Mouse (Mus musculus) B cell, adult 67 days (primary cell): ENCODE data around the gene Sema6b. TPM values are rescaled to one million over a fixed set of nuclear protein-coding genes. Genes with fewer than 3 reads are reported as not detected.

Experiments used
- total RNA-seq, 2 experiments: library from RNA; stranded (reverse); gene quantifications; 4 replicates each; pipeline ENCODE4 v1.2.4; 2023

Sema6b gene
- under 1 TPM; 0.87 to 0.92 TPM for total RNA-seq

DNA sequence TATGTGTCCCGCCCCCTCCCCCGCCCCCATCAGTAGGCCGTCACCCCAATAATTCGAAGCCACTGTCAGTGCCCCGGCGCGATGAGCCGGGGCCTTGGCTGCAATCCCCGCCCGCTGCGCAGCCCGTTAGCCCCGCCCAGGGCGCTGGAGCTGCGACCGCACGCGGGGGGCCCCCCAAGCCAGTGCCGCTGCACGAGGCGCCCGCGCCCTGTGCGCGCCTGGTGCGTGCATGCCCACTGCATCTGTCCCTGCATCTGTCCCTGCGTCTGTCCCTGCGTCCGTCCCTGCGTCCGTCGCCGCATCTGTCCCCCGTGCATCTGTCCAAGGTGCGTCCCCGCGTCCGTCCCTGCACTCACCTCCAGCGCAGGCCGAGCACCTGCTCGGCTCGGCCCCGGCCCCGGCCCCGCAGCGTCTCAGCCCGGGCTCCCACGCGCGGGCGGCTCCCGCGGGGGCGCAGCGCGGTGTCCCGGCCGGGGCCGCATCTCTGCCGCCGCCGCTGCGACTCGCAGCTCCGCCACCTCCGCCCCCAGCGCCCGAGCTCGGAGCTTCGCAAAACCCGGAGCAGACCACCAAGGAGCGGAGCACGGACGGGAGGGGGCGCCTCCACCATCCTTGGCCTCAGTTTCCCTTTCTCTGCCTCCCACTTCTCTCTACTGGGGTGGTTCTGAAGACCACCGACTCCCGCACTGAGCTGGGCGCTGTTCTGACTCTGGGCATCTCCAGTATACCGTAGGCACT lies at the start of gene Sema6b:
Gene Sema6b (minus strand): TSS at position 486 of the 738 bp plus-strand sequence.

DNA sequence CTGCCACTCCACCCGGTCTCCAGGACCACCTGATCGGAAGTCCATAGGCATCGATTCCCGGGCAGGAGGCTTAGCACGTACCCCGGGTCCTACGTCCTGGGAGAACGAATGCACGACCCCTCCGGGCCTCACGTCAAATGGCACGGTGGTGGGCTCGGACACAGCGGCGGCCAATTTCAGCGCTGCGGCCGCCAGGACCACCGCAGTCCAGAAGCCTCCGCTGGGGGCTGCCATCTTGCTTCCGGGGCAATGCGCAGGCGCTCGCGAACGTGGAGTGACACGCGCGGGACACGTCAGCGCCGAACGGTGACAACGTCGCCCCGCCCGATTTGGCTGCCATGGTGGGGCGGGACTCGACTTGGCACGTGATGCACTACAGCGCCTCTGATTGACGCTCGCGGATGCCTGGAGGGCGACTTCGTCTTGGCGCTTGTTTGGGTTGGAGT lies 43.5 kb upstream of the Sema6b start, which contains the start of gene Mydgf:
Gene Mydgf (minus strand): TSS at position 263 of the 446 bp plus-strand sequence.

DNA sequence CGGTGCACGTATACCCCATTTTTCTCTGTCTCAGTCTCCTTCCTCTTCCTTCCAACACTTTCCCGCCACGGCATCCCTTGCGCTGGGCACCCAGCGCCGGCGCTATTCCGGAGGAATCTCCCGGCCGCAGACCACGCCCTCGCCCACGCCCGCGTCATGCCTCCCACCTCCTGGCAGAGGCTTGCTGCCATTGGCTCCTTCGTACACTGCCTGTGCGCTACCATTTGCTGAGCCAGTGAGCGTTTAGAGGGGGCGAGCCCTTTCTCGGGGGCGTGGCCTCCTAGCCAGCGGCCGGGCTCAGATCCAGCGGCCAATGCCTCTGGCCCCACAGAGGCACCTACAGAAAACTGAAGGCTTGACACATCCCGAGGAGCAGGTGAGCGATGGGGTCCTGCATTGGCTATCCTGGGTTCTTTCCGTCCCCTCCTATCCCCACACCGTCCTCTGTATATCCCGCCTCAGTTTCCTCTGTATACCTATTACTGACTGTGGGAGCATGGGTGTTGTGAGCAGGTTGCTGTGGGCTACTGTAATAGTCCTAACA lies 22.2 kb upstream of the Sema6b start, which contains the start of gene Tnfaip8l1:
Gene Tnfaip8l1 (plus strand): TSS at position 247 of the 544 bp plus-strand sequence.

DNA sequence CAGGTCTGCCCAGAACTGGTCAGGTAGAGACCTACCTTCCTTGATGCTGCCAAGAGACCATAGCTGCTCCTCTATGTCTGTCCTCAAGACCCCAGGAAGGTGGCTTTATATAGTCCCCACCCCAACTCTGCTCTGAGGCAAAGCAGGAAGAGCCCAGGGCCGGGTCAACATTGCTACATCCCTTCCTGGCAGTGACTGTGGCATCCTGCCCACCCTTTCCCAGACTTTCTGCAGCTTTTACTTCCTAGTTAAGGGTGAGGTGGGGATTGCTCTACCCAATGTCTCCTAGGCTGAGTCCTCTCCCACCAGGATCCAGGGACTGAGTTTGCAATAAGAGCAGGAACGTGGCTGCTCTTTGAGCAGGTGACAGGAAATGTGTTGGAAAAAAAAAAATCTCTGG lies 18.3 kb downstream of the Sema6b start, which contains the start of gene Lrg1:
Gene Lrg1 (minus strand): TSS at position 176 of the 400 bp plus-strand sequence.

DNA sequence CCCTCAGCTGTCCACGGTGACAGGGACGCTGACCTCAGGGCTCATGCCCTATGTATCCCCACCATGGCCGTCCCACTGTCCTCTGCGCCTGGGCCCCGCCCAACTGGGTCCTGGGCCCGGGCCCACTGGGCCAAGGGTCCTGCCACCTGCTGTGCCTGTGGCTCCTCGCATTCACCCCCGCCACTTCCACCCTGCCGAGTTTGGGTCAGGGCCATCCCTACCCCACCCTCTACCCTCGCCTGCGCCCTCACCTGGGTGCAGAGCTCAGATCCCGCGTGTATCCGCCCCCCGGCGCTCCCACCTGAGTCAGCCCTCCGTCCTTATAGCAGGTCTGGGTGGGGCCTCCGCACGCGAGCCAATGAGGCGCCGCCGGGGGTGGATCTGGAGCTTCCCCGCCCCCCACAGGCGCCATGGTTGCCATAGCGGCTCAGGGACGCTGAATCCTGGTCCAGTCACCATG lies 22.9 kb downstream of the Sema6b start, which contains the start of gene Plin5:
Gene Plin5 (minus strand): TSS at position 346 of the 460 bp plus-strand sequence.

DNA sequence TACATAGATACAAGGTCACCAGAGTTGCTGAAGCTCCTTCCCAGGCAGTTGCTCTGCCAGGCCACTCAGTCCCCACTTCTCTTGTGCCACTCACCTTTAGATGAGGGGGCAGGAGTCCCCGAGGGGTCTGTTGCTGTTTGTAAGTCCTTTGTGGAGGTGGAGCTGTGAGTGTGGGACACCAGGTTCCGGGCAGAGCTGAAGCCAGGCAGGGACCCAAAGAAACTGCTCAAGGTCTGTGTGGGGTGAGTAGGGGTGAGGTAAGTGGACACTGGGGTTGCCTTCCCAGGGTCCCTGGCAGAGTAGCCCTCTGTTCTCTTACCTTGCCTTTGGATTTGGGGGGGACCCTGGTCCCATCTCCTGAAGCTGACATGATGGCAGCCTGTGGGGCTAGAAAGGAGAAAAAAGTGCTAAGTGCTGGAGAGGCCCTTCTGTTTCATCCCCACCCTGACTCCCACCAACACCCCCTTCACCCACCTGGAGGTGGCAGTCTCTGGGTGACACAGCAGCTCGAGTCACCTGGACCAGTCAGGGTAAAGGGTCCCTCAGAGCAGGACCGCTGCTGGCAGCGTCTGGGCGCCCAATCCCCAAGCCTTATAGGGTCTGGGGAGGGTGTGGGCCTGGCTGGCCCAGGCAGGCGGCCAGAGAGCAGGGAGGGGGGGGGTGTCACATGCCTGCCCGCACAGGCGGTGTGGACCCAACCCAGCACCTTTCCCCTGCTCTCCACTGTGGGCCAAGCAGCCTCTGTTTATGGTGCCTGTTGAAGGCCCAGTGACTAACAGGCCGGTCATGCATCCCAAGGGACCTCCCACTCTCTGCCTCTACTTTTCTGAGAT lies 30.7 kb downstream of the Sema6b start, which contains the start of gene Plin4:
Gene Plin4 (minus strand): TSS at position 585 of the 833 bp plus-strand sequence.

DNA sequence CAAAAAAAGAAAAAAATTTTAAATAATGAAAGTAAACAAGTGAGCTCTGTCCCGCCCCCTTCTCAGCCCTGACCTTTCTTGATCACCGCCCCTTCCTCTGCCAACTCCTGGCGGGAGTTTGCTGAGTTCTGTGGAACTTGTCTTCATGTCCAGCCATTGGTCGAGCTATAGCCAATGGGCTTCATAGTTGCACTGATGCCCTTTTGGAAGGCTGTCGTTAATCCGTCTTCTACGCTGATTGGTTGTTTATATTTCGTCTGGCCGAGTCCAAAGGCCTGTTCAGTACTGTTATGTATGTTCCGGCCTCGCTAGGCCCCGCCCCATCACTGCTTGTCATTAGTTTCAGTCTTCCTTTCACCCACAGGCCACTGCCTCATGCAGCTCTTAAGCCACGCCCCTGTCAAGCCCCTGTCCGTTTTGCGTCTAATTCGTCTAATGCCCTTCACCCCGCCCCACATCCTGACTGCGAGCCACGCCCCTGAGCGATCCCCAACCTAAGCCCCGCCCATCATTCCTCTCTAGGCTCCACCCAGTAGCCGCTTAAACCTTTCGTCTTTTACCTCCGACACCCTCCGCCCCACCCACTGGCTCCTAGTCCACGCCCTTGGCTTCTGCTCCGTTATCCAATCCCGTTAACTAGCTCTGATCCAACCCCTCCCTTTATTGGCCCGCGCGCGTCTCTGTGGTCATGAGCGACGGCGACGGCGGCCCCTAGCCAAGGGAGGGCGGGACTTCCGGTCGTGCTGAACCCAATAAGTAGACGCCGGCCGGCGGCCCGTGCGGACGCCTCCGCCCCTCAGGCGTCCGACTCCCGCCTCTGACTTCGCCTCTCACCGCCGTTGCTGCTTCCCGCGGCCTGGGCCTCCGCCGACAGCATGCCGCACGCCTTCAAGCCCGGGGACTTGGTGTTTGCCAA lies 61.0 kb downstream of the Sema6b start, which contains the start of gene Hdgfl2:
Gene Hdgfl2 (plus strand): TSS at position 755 of the 916 bp plus-strand sequence.

DNA sequence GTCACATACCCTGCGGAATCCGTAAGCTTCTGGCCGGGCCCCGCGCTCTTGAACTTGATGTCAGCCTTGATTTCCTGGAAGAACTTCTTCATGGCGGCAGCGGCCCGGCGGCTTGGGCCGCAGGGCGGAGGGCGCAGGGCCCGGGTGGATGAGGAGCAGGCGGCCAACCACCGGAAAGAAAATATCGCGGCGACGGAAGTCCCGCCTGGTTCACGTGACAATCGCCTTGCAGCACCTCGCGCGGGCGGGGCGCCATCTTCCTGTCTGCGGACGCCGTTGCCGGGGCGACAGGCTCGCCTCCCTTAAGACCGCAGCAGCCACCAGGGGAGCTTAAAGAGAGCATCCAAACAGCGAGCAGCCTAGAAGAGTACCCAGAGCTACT lies 65.3 kb downstream of the Sema6b start, which contains the start of gene Ubxn6:
Gene Ubxn6 (minus strand): TSS at position 202 of the 382 bp plus-strand sequence.

Other genes with a start within 250 kb of the Sema6b start
- gene Zfp959, start 248.2 kb downstream of the Sema6b start, total RNA-seq = 10 to 100 TPM; 22.5 to 26.0 TPM
- 1 to 10 TPM; 5.8 to 7.4 TPM for gene Zfp119b, start 190.8 kb downstream of the Sema6b start, total RNA-seq
- gene Ebi3, start 187.7 kb downstream of the Sema6b start, total RNA-seq = 10 to 100 TPM; 14.8 to 16.0 TPM
- gene Yju2, start 181.2 kb downstream of the Sema6b start, total RNA-seq = 10 to 100 TPM; 50.3 to 58.0 TPM
- 1 to 10 TPM; 1.6 to 5.1 TPM for gene Shd, start 169.9 kb downstream of the Sema6b start, total RNA-seq
- not detected for gene Fsd1, start 153.8 kb downstream of the Sema6b start, total RNA-seq
- gene Stap2, start 134.8 kb downstream of the Sema6b start, total RNA-seq = under 1 TPM; 0.44 to 0.50 TPM
- gene Mpnd, start 134.6 kb downstream of the Sema6b start, total RNA-seq = 10 to 100 TPM; 62.8 to 82.7 TPM
- gene Sh3gl1, start 103.7 kb downstream of the Sema6b start, total RNA-seq = 100 to 1,000 TPM in 1 of 2 experiments, 10 to 100 TPM in 1; 90.7 to 101 TPM
- gene Chaf1a, start 99.9 kb downstream of the Sema6b start, total RNA-seq = 1 to 10 TPM; 2.9 to 3.3 TPM
- 10 to 100 TPM; 55.0 to 65.0 TPM for gene Ubxn6, start 65.3 kb downstream of the Sema6b start, total RNA-seq
- 100 to 1,000 TPM; 121 to 127 TPM for gene Hdgfl2, start 60.7 kb downstream of the Sema6b start, total RNA-seq
- gene Plin4, start 30.5 kb downstream of the Sema6b start, total RNA-seq = not detected
- not detected for gene Plin5, start 22.7 kb downstream of the Sema6b start, total RNA-seq
- not detected for gene Lrg1, start 18.3 kb downstream of the Sema6b start, total RNA-seq
- under 1 TPM; 0.33 to 0.46 TPM for gene Tnfaip8l1, start 22.1 kb upstream of the Sema6b start, total RNA-seq
- 10 to 100 TPM; 45.9 to 46.6 TPM for gene Mydgf, start 43.6 kb upstream of the Sema6b start, total RNA-seq
- gene Dpp9, start 78.6 kb upstream of the Sema6b start, total RNA-seq = 10 to 100 TPM; 53.3 to 54.6 TPM
- 10 to 100 TPM; 31.8 to 31.9 TPM for gene Fem1a, start 116.5 kb upstream of the Sema6b start, total RNA-seq
- gene Ticam1, start 136.4 kb upstream of the Sema6b start, total RNA-seq = 10 to 100 TPM; 25.3 to 27.6 TPM
- 10 to 100 TPM; 16.4 to 18.5 TPM for gene Plin3, start 152.5 kb upstream of the Sema6b start, total RNA-seq
- gene Arrdc5, start 159.9 kb upstream of the Sema6b start, total RNA-seq = not detected
- 10 to 100 TPM in 1 of 2 experiments, 1 to 10 TPM in 1; 7.8 to 10.9 TPM for gene Uhrf1, start 163.0 kb upstream of the Sema6b start, total RNA-seq
- 10 to 100 TPM; 70.4 to 70.5 TPM for gene Kdm4b, start 185.7 kb upstream of the Sema6b start, total RNA-seq